Mouse (Mus musculus): ENCODE measurements around the gene Cxcl10. TPM values are rescaled to one million over a fixed set of nuclear protein-coding genes. Genes with fewer than 3 reads are reported as not detected.
A peak's percentile ranks its signal among the peaks of the same experiment; 100 is the strongest.

Cxcl10 gene
- total RNA-seq, 2 experiments from 2014 or later, result not detected

DNA sequence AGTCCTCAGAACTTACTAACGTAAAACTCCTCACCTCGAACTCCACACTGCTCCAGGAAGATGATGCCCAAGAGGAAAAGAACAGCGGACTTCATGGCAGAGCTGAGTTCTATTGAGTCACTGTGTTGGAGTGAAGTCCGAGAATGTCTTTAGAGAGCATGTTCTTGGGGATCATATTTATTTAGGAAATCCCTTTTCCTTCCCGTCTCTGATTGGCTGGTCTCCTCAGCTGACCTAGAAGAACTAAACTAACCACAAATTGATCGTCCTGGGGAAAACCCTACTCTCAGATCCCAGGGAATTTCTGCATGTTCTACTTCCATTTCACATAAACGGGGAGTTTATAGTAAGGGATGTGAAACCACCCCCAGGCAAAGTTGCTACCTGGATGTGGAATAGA, 20.8 kb downstream of the Cxcl10 start, which contains the start of gene Cxcl9:
TSS of gene Cxcl9 (minus strand) at position 151 of the 400 bp plus-strand sequence.
- DNase-seq (ENCODE audit: extremely low spot score in 1 of 2, low spot score in 2 of 2), result no peak
- intact Hi-C loops (cut with DNase I), result no loop called here

DNA sequence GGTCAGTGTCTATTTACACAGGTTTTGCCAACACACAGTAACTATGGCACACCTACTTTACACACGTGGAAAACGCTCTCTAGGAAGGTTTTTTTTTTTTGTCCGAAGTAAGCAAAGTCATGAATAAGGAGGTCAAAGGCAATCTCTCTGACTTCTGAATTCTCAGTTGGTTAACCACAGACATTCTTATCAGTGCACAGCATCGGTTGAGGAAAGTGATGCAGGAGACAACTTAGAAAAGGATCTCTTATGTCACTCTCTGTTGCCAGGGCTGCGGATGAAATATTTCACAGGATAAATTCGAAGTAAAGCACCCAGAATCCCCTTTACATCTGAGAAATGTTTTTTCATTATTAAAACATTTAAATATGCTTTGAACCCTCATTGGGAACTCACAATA, 21.3 kb downstream of the Cxcl10 start:
- DNase-seq (ENCODE audit: extremely low spot score in 1 of 2, low spot score in 2 of 2), result no peak

DNA sequence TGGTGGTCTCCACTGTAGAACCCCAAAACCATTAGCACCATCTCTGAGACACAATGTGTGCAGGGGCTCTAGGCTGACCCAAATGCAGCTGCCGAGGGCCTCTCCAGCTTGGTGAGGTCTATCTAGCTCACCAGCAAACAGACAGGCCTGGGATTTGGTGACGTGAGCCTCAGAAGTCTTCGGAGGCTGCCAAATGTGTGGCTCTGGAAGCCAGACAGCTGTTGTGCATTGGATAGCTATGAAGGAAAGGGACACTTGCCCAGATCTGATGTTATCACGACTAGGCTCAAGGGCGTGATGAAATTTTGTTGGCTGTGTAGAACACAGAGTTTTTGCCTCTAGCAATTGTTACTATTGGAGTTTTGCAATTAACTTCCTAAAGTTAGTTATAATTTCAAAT, 25.4 kb downstream of the Cxcl10 start:
- intact Hi-C loops (cut with DNase I), result no loop called here
- no peak for DNase-seq (ENCODE audit: extremely low spot score in 1 of 2, low spot score in 2 of 2)

More for the DNA sequence above, 21.3 kb downstream of the Cxcl10 start:
- intact Hi-C loops (cut with DNase I), result no loop called here

DNA sequence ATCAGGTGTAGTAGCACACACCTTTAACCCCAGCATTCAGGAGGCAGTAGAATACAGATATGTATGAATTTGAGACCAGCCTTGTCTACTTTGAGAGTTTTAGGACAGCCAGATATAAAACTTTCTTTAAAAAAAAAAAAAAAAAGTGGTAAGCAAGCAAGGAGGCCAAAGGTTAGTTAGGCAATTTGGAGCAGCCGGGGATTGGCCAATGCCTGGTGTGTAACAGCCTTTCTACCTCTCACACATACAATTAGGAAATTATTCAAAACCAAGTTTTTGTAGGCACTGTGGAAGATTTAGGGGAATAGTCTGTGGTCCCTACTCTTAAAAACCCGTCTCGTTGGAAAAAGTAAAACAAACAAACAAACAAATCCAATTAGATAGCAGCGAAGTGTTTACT, 26.1 kb downstream of the Cxcl10 start:
- intact Hi-C loops (cut with DNase I), result no loop called here
- no peak for DNase-seq (ENCODE audit: extremely low spot score in 1 of 2, low spot score in 2 of 2)

DNA sequence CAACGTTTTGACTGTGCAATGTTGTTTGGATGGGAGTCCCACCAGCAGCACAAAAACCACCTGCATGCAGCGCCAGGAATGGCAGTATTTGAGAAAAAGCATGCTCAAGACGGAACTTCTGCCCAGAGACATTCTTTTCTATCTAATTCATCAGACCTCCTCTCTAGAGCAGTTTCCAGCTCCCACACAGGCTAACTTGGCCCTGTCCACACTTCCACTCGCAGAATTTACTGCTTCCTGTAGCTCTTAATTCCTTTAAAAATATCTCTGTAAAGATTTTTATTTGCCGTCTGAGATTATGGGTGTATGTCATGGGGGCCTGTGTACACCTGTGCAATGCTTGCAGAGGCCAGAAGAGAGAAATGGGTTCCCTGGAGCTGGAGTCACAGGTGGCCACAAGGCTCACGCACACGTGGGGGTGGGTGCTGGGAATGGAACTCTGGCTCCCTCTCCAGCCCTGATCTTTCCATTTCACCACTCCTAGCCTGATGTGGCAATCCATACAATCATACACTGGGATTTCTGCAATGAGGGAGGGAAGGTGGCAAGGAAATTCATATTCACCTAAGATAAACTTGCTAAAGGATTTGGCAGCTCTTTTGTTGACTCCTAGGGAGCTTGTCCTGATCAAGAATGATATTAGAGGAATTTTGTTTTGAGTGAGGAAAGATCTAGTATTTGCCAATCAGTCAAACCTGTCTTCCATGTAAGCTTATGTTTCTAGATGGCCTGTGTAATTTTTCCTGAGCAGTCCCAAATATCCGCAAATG, 26.9 kb downstream of the Cxcl10 start:
- intact Hi-C loops (cut with DNase I), result no loop called here
- DNase-seq (ENCODE audit: extremely low spot score in 1 of 2, low spot score in 2 of 2), result no peak

DNA sequence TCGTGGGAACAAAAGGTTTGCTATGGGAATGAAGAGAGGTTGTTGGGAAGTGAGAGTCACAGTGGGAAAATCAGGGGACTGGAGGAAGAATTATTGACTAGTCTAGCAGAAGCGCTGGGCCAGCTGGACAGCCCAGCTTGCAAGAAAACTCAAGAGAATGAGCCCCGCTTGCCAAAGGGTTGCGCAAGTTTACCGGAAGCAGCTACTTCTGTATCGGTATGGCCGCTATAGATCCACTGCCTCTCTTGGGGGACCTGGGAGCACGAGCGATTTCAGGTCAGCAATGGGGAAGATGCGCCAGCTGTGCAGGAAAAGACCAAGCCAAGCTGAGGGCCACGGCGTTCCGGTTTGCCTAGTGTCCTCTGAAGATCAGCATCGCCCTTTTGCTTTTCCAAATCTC, 30.1 kb downstream of the Cxcl10 start:
- intact Hi-C loops (cut with DNase I), result no loop called here
- DNase-seq (ENCODE audit: extremely low spot score in 1 of 2, low spot score in 2 of 2), result no peak

DNA sequence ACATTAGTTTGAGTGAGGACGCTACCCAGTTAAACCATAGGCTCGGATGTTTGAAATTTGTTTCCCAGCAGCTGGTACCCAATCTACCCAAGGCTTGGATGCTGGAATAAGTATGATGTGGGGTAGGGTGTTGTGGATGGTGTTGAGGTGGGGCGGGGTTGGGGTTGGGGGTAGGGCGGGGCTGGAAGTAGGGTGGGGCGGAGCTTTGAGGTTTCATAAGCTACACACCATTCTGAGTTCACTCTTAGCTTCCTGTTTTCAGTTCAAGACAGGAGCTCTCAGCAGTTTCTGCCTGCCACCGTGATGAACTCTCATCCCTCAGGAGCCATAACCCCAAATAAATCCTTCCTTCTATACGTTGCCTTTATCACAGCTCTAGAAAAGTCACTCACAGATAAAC, 30.6 kb downstream of the Cxcl10 start:
- DNase-seq (ENCODE audit: extremely low spot score in 1 of 2, low spot score in 2 of 2), result no peak
- intact Hi-C loops (cut with DNase I), result no loop called here

DNA sequence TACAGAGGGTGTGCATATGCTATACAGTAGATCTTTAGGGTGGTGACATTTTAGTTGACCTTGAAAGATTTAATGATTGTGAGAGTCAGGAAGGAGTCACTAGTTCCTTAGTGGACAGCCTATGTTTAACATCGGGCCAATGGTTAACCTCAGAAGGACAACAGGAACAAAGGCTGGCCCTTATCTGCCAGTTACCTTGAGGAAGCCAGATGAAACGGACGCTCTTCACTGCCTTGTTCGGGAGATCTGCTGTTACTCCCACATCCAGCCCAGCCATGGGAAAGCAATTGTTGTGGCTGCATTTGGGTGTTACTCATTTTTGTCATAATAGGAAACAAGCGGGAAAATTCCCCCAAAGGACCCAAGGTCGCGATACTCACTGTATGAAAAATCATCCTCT, 34.9 kb downstream of the Cxcl10 start:
- intact Hi-C loops (cut with DNase I), result no loop called here
- no peak for DNase-seq (ENCODE audit: extremely low spot score in 1 of 2, low spot score in 2 of 2)

DNA sequence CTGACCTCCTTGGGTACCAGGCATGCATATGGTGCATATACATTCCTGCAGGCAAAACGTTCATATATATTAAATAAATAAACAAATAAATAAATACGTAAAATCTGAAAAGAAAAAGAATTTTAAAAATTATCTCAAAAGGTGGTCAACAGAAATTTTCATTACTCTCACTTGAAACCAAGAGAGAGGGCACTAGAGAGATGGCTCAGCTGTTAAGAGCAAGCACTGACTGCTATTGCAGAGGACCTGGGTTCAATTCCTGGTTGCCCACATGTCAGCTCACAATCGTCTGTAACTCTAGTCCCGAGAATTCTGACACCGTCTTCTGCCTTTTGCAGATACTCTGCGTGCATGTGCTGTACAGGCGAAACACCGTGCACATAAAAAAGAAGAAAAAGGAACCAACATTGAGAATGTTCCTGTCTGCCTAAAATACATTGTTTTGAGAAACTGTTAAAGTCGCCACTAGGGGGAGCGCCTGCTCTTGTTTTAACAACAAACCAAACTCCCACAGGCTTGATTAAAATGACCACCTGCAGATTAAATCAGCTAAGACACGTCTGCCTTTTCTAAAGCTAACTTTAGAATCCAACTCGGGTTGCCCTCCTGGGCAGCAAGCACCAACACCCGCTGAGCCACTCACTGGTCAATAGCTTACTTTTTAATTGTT, 36.5 kb downstream of the Cxcl10 start:
- peak; percentile 89 for DNase-seq (ENCODE audit: extremely low spot score in 1 of 2, low spot score in 2 of 2)
- intact Hi-C loops (cut with DNase I), result loop anchor here (1.0 kb wide), 1 partner anchor 69 kb away; no protein-coding TSS in a partner anchor

DNA sequence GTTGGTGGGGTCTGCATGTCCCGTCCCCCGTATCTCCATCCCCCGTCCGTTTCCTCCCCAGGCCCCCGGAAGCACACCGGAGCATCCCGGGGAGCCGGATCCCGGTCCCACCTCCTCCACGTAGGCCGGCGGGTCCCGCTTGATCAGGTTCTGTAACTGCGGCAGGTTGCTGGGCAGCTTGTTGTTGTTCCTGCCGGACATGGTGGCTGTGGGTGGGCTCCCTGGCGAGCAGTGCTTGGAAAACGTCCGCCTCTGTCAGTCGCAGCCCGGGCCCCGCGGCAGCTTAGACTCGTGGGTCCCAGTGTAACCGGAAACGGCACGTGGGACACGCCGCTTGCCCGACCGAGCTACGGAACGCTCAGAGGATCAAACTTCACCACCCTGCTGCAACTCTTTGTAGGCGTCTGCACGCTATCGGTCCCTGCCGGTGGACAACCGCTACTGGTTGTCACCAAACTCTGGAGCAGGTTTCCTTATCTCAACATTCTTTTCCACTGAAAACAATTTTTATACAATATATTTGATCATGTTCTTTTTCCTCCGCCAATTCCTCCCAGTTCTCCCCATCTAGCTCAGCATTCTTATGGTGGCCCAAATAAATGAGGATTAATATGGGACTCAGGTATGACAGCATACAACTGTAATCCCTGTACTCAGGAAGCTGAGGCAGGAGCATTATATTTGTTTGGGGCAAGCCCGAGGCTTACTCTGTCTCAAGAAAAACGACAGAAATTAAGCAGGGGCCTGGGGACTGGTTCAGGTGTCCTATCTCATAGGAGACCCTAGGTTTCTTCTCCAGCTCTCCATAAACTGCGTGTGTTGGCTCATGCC, 38.8 kb downstream of the Cxcl10 start, which contains the start of gene Sdad1:
TSS of gene Sdad1 (minus strand) at position 799 of the 831 bp plus-strand sequence.
- intact Hi-C loops (cut with DNase I), result loop anchor here (10.0 kb wide), 1 partner anchor 255 kb away; no protein-coding TSS in a partner anchor
- DNase-seq (ENCODE audit: extremely low spot score in 1 of 2, low spot score in 2 of 2), result peak; percentile 96

DNA sequence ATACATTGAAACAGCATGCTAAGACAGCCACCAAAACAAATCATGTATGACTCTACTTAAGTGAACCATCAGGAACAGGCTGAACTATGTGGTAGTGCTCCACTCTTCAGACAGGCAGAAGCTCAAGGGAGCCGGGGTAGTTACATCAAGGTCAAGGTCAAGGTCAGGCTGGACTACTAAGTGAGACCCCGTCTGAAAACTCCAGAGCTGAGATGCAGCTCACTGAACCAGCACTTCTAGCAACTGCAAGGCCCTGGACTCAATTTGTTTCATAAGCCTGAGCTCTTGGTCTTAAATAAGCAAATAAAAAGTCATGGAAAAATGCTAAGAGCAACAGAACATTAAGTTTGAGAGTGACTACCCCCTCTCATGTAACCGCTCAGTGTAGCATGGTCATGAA, 44.4 kb downstream of the Cxcl10 start:
- DNase-seq (ENCODE audit: extremely low spot score in 1 of 2, low spot score in 2 of 2), result no peak
- intact Hi-C loops (cut with DNase I), result loop anchor here (10.0 kb wide), 1 partner anchor 249 kb away; no protein-coding TSS in a partner anchor

DNA sequence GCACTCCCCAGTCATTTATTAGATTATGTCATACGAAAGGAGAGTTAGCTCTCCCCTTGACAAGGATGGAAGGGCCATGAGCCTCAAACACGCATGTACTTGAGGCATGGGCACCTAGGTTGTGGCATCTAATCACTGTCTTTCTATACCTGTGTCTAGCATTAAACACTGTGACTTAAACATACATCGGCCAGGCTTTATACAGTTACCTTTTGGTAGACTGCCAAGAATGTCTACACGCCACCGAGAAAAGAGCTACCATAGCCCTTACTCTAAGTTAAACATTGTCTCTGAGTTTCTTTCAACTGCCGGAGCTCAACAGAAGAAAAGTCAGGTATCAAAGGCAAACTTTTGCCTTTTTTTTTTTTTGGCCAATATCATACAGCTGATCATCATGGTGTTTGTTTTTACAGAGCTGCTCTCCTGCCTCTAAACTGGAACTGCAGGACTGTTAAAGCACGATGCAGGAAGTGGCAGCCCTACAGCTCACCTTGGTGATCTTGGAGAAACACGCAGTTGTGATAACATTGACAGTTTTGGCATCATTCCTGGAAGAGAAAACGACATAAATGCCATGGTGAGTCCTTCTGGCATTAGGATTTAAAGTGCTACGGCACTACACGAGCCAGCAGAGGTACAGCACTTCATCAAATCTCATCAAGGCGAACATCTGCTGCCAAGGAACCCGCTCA, 46.4 kb downstream of the Cxcl10 start:
- intact Hi-C loops (cut with DNase I), result loop anchor here (10.0 kb wide), 1 partner anchor 247 kb away; no protein-coding TSS in a partner anchor
- DNase-seq (ENCODE audit: extremely low spot score in 1 of 2, low spot score in 2 of 2), result no peak

Other genes starting within 250 kb of the Cxcl10 start
- 10 to 100 TPM; 59.2 to 61.9 TPM for gene Uso1, start 211.0 kb downstream of the Cxcl10 start, total RNA-seq (2021)
- not detected for gene U90926, start 133.5 kb downstream of the Cxcl10 start, total RNA-seq (2021)
- under 1 TPM; 0.47 to 0.66 TPM for gene Ppef2, start 92.6 kb downstream of the Cxcl10 start, total RNA-seq (2021)
- gene Naaa, start 70.7 kb downstream of the Cxcl10 start, total RNA-seq (2021), result 10 to 100 TPM; 15.6 to 22.2 TPM
- gene Sdad1, start 38.4 kb downstream of the Cxcl10 start, total RNA-seq (2021), result 10 to 100 TPM; 20.5 to 25.3 TPM
- not detected for gene Cxcl9, start 20.8 kb downstream of the Cxcl10 start, total RNA-seq (2021)
- 1 to 10 TPM; 7.6 to 9.5 TPM for gene Art3, start 17.1 kb downstream of the Cxcl10 start, total RNA-seq (2021)
- 10 to 100 TPM; 38.0 to 41.7 TPM for gene Nup54, start 86.3 kb upstream of the Cxcl10 start, total RNA-seq (2021)
- 10 to 100 TPM; 90.0 to 92.6 TPM for gene Scarb2, start 157.9 kb upstream of the Cxcl10 start, total RNA-seq (2021)
- gene Fam47e, start 206.2 kb upstream of the Cxcl10 start, total RNA-seq (2021), result under 1 TPM in 1 of 2 experiments, not detected in 1; 0.55 TPM

All from left cerebral cortex, postnatal 10 days (tissue).